Mouse (Mus musculus) B cell, adult 67 days (primary cell): ENCODE data around the gene Mrps24. TPM values are rescaled to one million over a fixed set of nuclear protein-coding genes. Genes with fewer than 3 reads are reported as not detected.

Experiments used
- total RNA-seq, 2 experiments: library from RNA; stranded (reverse); gene quantifications; 4 replicates each; pipeline ENCODE4 v1.2.4; 2023

Gene Mrps24
- total RNA-seq = 10 to 100 TPM; 63.3 to 63.7 TPM

GRCm38 (mm10) chr11:5715630-5716105 lies at the start of gene Mrps24:
Gene Mrps24, minus strand, starts transcription at chr11:5715680.

GRCm38 (mm10) chr11:5761820-5762632 lies 46.5 kb upstream of the Mrps24 start, which contains the start of gene Urgcp:
Gene Urgcp, minus strand, starts transcription at chr11:5762376.

Other genes with a start within 250 kb of the Mrps24 start
- 100 to 1,000 TPM; 112 to 127 TPM for gene Xbp1, start 195.0 kb downstream of the Mrps24 start, total RNA-seq
- gene Ccdc117, start 173.5 kb downstream of the Mrps24 start, total RNA-seq = 10 to 100 TPM; 31.7 to 49.6 TPM
- gene Ankrd36, start 146.0 kb downstream of the Mrps24 start, total RNA-seq = not detected
- 10 to 100 TPM; 26.2 to 34.2 TPM for gene Urgcp, start 46.7 kb upstream of the Mrps24 start, total RNA-seq
- gene Dbnl, start 72.8 kb upstream of the Mrps24 start, total RNA-seq = 100 to 1,000 TPM; 181 to 182 TPM
- not detected for gene Pgam2, start 88.1 kb upstream of the Mrps24 start, total RNA-seq
- gene Polm, start 122.3 kb upstream of the Mrps24 start, total RNA-seq = 100 to 1,000 TPM; 103 to 112 TPM
- gene Aebp1, start 146.3 kb upstream of the Mrps24 start, total RNA-seq = under 1 TPM in 1 of 2 experiments, not detected in 1; 0.44 TPM
- 10 to 100 TPM; 47.4 to 50.0 TPM for gene Pold2, start 162.6 kb upstream of the Mrps24 start, total RNA-seq
- not detected for gene Myl7, start 183.1 kb upstream of the Mrps24 start, total RNA-seq
- not detected for gene Gck, start 234.4 kb upstream of the Mrps24 start, total RNA-seq
- gene Ykt6, start 240.0 kb upstream of the Mrps24 start, total RNA-seq = 10 to 100 TPM; 61.0 to 75.1 TPM